Mouse (Mus musculus): ENCODE data around the gene H2-K1.
"Not testable (repeated sequence)": the region's sequence is repeated elsewhere in the genome, so short reads cannot be mapped to it uniquely, and the experiment has no call there.

Gene H2-K1

GRCm38 (mm10) chr17:34026917-34027655 is 26.9 kb upstream of the H2-K1 start:
- DNase-seq, result peak; percentile 69 to 71

GRCm38 (mm10) chr17:34026221-34026620 is 26.1 kb upstream of the H2-K1 start:
- peak; percentile 24 to 32 for DNase-seq

GRCm38 (mm10) chr17:34025756-34026151 is 25.6 kb upstream of the H2-K1 start:
- DNase-seq, result peak; percentile 53 to 62

DNA sequence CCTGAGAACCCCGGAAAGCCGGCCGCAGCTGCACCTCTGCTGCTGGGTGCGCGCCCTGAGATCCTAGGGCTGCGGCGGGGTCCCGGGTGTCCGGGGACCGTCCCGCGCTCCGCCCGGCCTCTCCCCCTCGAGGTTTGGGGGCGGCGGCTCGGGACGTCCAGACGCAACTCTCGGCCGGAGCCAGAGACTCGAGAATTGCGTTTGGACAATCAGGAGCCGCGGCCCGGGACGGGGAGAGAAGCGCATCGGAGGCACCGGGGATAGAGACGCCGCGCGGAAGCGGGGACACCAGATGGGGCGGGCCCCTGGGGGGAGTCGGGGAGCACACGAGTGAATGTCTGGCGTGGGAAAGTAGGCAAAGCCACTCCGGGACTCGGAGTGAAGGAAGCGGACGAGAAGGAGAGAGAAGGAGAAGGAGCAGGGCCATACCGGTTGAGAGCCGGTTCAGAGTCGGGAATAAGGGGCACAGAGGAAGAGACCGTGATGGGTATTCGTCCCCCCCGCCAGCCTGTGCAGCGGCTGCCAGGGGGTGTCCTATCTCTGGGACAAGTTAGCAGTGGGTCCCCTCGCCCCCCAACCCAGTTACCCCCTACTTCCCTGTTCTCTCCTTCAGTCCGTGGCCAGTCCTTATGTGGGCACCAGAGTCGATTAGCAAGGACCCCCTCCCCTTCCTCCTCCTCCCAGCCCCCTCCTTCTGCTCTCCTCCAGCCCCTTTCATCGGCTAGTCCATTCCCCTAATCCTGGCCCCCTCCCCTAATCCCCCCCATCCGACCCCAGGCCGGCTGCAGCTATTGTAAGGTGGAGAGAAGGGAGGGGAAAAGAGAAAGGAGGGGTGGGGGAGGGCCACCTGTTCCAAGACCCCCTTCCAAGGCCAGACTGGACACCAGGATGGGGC is 25.0 kb upstream of the H2-K1 start:
- peak in 1 of 2 experiments; percentile 72 for DNase-seq

GRCm38 (mm10) chr17:34024317-34024821 is 24.2 kb upstream of the H2-K1 start, which contains the start of gene Ring1:
Gene Ring1, minus strand, starts transcription at chr17:34024680.
- peak; percentile 94 to 95 for DNase-seq

DNA sequence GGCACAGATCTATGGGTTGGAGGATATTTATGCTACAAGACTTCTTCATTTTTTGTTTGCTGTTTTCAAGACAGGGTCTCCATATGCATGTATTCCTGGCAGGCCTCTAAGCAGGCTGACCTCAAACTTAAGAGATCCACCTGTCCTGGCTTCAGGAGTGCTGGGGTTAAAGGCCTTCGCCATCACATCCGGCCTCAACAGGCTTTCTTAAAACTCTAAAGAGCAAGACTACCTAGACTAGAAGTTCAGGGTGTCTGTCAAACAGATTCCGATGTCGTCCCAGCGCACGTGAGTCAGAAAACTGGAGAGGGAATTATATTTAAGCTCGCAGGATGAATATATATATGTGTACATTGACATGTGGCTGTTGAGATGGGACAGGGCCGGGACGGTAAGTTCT is 23.5 kb upstream of the H2-K1 start:
- DNase-seq, result no peak

DNA sequence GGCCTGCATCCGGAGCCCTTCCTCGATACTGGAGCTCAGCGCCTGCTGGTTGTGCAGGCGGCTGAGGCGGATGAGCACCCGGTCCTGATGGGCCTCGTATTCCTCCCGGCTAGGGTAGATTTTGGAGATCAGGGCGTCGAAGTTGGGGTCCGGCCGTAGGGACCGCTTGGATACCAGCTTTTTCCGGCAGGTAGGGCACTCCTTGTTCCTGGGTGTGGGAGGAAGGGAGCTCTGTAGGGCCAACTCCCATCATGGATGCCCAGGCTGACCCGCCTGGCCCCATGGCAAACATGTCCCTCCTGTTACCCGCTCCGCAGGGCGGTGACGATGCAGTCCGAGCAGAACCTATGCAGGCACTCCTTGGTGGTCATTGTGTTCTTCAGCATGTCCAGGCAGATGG is 22.8 kb upstream of the H2-K1 start:
- no peak for DNase-seq

- peak in 1 of 2 experiments; percentile 23 for DNase-seq
These were observed 22.3 kb upstream of the H2-K1 start for GRCm38 (mm10) chr17:34022414-34022783.

DNA sequence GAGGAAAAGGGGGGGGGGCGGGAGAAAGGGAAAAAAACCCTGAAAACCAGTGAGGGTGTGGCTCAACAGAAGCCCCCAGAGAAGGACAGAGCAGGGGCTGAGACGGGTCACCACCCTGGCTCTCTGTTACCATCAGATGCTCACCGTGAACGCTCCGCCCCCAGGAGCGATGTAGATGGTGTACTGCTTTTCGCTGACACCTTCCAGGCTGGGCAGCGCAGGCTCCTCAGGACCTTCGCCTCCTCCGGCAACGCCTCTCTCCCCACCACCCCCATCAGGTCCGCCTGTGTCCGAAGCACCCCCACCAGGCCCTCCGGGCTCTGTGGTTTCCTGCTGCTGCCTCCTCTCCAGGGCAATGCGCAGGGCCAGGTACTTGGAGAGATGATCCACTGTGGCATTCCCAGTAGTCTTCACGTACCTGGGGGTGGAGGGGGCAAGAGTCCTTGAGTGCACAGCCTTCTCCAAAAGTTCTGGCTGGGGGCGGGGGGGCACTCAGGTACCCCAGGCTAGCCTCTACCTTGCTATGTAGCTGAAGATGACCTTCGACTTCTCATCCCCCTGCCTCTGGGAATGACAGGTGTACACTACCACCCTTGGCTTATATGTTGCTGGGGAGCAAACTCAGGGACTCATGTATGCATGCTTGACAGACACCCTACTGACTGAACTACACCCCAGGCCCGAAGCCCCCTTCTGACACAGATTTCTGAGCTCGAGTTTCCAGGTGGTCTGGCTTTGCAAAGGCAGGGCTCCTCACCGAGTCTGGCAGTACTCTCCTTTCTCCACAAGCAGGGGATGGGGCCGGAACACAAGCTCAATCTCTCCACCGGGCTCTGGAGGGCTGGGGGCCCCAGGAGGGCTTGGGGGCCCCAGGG is 21.6 kb upstream of the H2-K1 start:
- DNase-seq, result peak in 1 of 2 experiments; percentile 26

DNA sequence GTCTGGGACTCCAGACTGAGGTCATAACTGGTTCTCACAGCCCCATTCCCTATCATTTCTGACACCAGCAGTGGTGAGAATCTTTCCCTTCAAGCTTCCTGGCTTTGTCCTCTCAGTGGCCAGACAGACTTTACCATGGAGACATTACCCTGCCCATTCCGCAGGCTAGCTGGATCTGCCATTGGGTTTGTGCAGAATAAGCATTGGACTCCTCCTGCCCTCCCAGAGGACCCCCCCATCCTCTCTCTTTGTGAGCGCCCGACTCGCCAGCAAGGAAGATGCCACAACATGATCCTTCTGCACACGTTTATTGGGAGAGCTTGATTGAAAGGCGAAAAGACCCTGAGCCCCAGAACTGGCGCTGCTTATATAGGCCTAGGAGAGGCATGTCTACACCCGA is 13.3 kb upstream of the H2-K1 start:
- no peak for DNase-seq

DNA sequence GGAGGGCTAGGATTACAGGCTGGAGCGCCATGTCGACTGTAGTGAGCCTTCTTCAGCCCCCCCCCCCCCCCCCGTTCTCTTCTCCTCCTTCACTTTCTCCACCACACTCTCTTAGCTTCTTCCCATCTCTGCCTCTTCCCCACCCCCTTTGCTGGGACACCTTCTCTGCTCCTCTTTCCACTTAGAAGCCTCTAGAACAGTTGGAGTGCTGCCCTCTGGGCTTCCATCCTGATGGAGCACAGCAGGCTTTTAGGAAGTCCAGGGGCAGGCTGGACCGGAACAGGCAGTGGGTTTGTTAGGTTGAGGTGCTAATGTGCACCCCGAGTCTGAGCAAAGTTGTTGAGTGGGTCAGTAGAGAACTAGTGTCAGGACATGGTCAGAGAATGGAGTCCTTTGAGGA is 10.0 kb upstream of the H2-K1 start:
- no peak for DNase-seq

DNA sequence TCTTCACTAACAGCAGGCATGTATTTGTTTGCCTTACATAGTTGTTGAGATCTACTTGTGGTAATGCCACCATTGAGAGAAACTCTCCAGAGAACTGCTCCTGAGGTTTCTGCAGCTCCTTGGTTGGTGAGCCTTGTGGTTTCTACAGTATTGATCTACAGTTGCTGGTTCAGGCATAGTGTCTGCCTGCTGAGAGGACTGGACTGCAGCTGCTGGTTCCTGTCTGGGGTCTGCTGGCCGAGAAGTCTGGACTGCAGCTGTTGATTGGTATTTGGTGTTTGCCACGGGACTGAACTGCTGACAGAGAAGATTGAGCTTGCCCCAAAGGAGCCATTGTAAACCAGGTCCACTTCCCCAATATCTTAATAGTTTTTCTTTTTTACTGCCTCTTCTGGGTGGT is 6.4 kb upstream of the H2-K1 start:
- no peak for DNase-seq

DNA sequence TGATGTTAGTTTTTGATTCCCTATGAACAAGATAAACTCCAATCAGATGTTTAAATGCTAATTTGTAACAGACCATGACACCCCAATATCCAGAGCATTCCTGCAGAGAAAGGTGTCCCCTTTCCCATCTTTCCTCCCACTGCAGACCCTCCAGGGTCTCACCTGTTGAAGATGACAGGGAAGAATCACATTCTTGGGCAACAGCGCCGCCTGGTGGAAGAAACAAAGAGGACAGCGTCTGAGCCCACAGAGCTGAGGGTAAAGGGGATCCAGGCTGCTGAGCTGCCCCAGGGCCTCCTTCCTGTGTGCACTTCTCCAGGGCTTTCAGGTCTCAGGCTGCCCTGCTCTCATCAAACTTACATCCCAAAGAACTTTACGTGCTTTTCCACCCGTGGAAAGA is 3.3 kb upstream of the H2-K1 start:
- DNase-seq, result peak; percentile 70 to 75

DNA sequence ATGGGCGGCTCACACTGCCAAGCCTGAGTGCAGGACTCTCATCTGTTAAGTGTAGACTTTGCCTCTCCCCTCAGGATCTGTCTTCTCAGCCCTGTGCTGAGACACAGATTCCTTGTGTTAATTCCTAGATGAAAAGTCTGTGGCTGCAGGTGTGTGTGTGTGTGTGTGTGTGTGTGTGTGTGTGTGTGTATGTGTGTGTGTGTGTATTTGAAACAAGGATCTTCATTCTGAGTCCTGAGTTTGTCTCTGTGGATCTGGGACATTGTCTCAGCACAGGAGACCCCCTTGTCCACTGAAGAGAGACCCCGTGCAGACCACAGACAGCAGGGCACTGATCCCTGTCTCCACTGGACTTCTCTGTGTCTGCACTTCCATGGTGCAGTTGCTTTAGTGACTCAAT is 649 bp upstream of the H2-K1 start:
- DNase-seq, result not testable (repeated sequence)

DNA sequence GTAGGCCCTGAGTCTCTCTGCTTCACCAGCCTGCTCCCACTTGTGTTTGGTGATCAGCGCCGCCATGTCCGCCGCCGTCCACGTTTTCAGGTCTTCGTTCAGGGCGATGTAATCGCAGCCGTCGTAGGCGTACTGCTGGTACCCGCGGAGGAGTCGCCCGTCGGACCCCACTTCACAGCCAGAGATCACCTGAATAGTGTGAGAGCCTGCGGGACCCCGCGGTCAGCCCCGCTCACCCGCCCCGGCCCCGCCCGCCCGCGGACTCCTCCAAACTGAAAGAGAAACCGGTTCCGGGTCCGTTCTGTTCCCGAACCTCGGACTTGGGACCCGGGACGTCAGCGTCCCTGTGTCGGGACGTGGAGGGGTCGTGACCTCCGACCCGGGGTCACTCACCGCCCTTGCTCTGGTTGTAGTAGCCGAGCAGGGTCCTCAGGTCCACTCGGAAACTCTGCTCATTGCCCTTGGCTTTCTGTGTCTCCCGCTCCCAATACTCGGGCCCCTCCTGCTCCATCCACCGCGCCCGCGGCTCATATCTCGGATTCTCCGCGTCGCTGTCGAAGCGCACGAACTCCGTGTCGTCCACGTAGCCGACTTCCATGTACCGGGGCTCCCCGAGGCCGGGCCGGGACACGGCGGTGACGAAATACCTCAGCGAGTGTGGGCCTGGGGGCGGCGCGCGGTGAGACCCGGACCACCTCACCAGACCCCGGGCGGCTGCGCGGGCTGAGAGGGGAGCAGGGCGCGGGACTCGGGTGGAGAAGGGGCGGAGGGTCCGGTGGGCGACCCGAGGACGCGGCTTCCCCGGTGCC is 602 bp downstream of the H2-K1 start:
- DNase-seq, result peak in 1 of 2 experiments; percentile 28

GRCm38 (mm10) chr17:33998697-33999096 is 1.4 kb downstream of the H2-K1 start:
- not testable (repeated sequence) for DNase-seq

DNA sequence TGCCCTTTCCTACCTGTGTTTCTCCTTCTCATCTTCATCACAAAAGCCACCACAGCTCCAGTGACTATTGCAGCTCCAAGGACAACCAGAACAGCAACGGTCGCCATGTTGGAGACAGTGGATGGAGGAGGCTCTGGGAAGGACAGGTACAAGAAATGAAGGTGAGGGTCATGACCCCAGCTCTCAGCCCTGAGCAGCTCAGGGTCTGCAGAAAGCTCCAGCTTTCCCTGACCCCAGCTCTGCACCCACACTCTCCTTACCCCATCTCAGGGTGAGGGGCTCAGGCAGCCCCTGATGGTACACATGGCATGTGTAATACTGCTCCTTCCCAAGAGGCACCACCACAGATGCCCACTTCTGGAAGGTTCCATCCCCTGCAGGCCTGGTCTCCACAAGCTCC is 3.1 kb downstream of the H2-K1 start:
- not testable (repeated sequence) for DNase-seq

DNA sequence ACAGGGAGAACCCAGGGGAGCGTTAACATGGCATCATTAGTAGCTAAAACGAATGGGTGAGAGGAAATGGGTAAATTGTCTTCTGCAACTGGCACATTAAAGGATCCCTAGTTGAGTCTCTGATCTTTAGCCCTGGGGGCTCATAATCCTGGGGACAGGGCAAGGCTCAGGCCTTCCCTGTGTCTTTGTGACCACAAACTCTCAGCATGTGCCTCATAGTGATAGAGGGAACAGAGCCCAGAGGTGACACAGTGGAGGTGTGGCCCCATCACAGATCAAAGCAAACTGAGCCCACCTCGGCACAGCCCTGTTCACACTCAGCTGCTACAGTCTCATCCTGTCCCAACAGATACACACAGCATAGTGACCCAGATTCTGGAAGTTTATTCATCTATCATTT is 4.5 kb downstream of the H2-K1 start:
- no peak for DNase-seq

- no peak for DNase-seq
These were observed 5.2 kb downstream of the H2-K1 start for GRCm38 (mm10) chr17:33994959-33995358.

DNA sequence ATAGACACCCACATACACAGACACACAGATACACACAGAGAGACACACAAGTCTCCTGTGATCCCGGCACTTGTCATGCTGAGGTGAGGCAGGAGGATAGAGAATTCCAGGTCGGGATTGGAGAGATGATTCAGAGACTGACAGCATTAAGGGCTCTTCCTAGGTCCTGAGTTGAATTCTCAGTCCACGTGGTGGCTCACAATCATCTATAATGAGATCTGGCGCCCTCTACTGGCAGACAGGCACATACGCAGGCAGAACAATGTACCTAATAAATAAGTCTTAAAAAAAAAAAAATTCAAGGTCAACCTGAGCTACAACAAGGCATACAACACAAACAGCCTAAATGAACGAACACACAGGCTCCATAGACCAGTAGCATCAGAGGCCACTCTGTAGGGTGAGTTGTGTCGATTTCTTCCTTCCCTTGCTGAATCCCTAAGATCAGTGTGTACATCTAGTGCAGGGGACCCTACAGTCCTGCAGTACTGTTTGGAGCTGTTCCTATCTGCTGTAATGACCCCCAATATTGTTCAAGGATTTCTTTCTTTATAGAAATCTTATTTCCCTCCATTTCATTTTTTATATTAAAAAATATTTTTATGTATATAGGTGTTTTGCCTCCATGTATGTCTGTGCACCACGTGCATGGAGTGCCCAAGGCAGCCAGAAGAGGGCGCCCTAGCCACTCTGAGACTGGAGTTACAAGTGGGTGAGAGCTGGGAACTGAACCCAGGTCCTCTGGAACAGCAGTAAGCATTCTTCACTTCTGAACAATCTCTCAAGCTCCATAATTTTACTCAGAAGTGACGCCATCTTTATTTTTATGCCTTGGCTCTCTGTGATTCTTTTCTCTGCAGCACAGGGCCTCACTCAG is 8.1 kb downstream of the H2-K1 start:
- peak; percentile 77 to 86 for DNase-seq

- peak; percentile 80 to 87 for DNase-seq
These were observed 18.0 kb downstream of the H2-K1 start for GRCm38 (mm10) chr17:33982136-33982535.

Data from cerebellum, postnatal 10 days (tissue).